Mouse (Mus musculus) erythroid progenitor cell, adult 5-6 weeks (primary cell): ENCODE results near the gene Rims4. TPM values are rescaled to one million over a fixed set of nuclear protein-coding genes. Genes with fewer than 3 reads are reported as not detected.

Experiments used
- ATAC-seq: replicated peaks from 2 replicates; pipeline ENCODE4 v1.8.0; 2016; ENCODE audit warnings: moderate number of reproducible peaks, mild to moderate bottlenecking, moderate TSS enrichment, inconsistent platforms; ENCODE audit not compliant: poor library complexity, low FRiP score, severe bottlenecking
- total RNA-seq, 2 experiments: library from RNA; stranded (forward) in 1 of 2; stranded (reverse) in 1 of 2; fragments of 150-400 nt in 1 of 2; fragments of 186-747, 209-891 nt in 1 of 2; gene quantifications; 2 replicates each; pipeline versions ENCODE4 v1.2.3 to v1.2.4; 2015 to 2017; ENCODE audit warnings: low replicate concordance in 2 of 2

Gene Rims4
- total RNA-seq, 2 experiments from 2014 or later: not detected

DNA sequence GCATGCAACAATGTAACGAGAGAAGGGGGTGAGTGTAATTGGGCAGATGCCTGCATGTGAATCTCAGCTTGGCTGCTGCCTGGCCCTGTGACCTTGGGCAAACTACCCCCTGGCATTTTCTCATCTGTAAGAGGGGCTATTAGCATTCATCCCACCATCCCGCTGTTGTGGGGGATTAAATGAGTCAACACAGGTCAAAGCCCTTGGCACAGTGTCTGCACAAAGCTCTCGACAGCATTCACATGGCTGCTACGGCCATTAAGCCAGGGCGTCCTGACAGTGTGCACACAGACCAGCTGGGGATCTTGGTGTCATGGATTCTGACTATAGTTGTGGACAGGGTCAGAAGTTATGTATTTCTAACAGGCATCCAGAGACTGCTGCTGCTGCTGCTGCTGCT, 43.6 kb downstream of the Rims4 start:
- ATAC-seq: no peak

DNA sequence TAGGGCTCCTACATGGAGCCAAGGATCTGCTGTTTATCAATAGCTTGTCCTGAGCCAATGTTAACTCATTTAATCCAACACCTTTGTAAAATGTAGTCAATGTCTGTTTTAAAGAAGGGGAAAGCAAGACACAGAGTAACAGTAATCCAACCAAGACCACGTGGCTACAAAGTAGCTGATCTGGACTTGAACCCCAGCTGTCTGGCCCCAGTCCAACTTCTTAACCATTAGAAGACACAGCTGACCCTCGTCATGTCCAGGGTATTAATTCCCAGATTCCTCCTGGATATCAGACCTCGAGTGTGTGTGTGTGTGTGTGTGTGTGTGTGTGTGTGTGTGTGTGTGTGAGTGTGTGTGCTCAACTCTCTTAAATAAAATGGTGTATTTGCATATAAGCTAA, 46.6 kb downstream of the Rims4 start:
- ATAC-seq: no peak

DNA sequence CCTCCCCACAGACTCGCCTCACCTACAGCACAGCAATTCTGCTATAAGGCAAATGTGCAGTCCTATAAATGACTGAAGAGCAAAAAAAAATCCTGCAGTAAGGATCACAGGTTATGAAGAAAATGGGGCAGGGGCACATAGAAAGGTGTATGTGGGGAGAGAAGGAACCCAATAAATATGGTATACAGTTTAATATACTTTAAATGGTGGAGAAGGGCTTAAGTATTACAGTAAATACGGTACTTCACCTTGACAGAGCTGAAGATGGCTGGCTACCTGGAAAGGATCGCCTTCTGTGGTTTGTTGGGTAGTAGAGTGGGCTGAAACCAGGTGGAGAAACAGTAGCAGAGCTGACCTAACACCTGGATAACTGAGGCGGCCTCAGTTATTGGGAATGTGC, 47.2 kb downstream of the Rims4 start:
- ATAC-seq: no peak

DNA sequence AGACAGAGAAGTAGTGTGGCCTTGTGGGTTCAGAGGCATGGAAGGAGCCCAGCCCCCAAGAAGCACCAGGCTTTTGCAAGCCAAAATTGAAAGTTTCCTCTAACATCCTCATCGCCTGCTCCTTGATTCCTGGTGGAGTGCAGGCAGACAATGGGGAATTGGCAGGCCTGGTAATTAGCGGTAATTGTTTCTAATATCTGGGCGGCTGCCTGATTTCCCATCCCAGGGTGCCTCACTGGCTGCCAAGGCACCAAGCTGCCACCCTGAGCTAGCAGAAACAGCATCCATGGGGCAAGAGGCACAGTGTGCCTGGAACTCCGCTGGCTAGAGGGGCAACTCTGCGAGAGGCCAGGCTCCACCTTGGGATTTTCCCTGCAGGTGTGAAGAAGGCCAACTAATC, 48.7 kb downstream of the Rims4 start:
- ATAC-seq: no peak

DNA sequence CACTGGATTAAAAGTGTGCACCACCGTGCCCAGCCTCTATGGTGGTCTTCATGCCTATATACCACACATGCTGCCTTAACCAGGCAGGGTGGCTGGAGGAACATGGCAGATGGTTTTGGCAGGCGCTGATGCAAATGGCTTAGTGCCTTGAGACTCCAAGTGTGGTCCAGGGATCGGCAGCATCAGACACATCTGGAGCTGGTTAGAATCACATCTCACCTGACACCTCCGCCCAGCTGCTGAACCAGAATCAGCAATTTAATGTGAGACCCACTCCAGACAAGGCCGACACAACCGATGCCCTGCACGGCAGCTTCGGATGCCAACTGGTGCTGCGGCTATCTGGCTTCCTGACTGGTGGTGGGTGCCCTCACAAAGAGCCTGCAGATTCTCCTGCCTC, 52.4 kb downstream of the Rims4 start:
- no peak for ATAC-seq

DNA sequence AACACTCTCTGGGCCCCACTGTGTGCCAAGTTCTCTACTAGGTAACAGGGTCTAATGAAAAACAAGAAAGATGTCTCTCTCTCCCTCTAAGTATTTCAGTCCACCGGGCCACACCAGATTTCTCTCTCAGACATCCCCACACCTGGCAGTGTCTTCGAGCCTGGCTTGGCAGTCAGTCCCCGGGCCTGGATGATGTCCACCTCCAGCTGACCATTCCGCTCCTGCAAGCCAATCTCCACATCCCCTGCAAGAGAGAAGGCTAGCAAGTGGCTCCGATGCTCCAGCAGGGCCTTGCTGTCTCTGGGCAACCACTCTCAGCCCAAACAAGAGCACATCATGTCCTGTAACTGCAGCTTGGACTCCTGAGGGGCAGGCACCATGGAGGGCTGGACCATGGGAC, 53.2 kb downstream of the Rims4 start:
- no peak for ATAC-seq

DNA sequence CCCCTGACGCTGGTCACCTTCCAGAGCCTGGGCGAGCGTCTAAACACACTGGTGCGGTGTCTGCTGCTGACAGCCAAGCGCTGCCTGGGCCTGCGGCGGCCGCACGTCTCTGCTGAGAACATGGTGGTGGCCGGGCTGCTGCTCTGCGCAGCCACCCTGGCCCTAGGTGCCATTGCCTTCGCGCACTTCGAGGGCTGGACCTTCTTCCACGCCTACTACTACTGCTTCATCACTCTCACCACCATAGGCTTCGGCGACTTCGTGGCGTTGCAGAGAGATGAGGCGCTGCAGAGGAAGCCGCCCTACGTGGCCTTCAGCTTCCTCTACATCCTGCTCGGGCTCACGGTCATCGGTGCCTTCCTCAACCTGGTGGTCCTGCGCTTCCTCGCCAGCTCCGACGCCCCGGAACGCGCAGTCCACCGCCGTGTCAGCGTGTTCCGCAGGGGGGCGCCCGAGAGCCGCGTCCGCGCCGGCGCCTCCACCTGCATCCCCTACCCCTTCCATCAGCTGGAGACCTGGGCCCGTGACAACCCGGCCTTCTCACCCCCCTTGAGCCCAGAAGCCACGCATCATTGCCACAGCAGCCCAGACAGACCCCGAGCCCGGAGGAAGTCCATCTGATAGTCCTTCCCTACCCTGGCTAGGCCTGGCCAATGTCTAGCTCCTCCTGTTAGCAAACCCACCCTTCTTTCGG, 60.1 kb downstream of the Rims4 start:
- no peak for ATAC-seq

DNA sequence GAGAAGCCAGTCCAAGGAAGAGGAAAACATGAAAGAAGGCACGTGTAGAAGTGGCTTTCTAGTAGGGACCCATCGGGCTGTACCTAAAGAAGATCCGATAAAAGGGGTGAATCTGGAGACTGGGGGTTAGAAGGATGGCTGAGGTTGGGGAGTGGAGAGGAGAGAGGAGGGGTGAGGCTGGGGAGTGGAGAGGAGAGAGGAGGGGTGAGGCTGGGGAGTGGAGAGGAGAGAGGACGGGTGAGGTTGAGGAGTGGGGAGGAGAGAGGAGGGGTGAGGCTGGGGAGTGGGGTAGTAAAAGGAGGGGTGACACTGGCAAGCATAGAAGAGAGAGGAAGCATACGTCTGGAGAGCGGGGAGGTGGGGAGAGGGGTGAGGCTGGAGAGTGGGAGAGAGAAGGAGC, 61.2 kb downstream of the Rims4 start:
- 0 out of 2 replicates have a peak, but pooled peaks have one; percentile 43 for ATAC-seq

DNA sequence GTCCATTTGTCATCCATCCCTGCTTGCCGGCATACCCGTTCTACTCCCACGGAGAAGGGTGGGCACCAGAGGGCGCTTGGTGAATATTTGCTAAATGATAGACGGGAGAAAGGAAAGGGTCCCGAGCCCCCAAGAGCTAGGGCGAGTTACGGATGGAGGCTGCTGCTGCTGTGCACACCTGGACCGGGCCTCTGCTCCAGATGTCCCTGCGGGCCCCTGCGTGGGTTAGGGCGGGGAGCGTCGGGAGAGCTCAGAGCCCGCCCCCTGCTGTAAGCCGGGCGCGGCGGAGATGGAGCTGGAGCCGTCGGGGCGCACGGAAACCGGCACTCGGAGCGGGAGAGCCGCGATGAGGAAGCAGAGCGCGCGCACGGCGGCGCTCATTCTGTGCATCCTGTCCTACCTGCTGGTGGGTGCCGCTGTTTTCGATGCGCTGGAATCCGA, 65.0 kb downstream of the Rims4 start, which contains the start of gene Kcnk15:
Gene Kcnk15, plus strand, starts transcription at position 191 of the 441 bp plus-strand sequence.
- no peak for ATAC-seq

DNA sequence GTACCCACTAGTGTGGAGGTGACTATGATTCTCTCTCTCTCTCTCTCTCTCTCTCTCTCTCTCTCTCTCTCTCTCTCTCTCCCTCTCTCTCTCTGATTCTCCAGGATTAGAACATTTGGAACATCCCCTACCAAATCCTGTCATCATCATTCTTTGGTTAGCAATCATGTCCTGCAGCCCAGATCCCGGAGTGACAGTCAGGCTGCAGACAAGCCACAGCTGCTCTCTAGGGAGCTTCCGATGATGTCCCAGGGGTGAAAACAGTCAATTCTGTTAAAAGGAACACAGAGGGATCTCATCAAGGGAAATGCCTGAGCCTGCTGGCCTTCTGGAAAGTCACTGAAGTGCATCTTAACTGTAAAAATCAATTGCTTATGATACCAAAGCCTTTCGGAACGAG, 76.4 kb downstream of the Rims4 start:
- no peak for ATAC-seq

DNA sequence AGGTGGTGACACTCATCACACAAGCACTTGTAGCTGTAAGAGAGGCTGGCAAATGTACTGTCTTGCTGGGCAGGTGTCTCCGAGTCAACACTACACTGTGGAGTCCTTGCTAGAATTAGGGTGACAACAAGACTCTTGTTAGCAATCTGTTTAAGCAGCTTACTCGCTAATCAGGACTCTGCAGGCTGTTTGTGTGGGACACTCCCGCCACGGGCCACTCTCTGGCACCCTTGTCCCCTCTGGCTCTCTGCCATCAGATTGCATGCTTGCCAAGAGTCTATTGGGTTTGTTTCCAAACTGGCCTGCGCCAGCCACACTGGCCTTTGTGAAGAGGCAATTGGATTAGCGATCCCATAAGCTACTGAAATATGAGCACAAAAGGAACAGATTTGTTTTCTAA, 79.0 kb downstream of the Rims4 start:
- no peak for ATAC-seq

DNA sequence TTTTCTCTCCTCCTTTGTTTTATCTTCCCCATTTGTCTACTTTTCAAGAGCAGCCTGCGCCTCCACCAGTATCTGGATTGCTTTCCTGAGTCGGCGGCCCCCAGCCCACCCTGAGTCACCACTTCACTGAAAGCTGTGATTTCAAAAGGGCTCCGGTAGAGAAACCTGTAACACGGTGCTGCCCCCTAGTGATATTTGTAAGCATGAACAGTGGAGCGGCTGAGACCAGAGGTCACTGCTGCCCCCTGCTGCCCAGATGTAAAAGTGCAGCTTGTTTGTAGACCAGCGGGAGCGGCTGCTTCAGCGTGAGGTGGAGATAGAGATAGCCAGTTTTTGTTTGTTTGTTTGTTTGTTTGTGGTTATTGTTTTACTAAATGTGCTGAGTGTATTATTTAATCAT, 80.4 kb downstream of the Rims4 start:
- ATAC-seq: peak; percentile 90

DNA sequence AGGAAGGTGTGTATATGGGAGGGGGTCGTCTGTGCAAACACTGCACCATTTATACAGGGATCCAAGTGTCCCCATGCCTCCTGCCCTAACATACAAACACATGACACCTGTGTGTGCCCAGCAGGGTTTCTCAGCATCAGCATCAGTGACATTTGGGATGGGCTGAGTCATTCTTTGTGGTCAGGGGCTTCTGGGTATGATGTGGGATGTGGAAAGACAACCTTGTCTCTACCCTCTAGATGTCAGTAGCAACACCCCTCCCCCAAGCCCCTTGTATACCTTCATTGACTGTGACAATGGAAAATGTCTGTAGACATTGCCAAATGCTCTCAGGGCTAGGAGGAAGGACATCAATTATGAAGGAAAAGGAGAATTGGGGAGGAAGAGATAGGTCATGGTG, 87.3 kb downstream of the Rims4 start:
- no peak for ATAC-seq

DNA sequence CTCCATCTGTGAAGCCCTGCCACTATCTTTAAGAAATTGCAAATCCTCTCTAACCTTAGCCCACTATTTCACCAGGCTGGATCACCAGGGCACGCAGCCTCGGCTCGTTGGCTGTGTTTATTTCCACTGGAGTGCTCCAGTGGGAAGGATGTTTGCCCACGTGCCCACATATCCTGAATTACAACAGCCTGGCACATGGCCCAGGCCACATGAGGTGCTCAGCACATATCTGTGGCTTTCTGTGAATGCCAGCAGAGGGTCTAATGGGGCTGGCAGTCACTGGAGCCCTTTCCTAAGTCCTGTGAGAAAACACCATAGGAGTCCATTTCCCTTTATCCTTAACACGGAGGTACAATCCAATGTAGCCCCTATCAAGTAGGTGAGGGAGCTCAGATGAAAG, 92.0 kb downstream of the Rims4 start:
- ATAC-seq: no peak

DNA sequence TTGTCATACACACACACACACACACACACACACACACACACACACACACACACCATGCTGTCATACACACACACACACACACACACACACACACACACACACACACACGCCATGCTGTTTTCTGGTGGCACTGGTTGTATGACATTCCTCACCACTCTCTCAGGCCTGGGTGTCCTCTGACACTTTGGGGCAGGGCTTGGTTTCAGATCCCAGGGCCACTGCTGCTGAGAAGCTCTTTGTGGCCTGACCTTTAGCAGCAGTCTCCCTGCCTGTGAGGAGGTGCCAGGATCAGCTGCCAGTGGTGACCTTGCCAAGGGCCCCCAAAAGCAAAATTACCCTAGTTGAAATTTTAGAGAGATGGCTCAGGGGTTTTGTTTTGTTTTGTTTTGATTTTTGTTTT, 92.6 kb downstream of the Rims4 start:
- no peak for ATAC-seq

DNA sequence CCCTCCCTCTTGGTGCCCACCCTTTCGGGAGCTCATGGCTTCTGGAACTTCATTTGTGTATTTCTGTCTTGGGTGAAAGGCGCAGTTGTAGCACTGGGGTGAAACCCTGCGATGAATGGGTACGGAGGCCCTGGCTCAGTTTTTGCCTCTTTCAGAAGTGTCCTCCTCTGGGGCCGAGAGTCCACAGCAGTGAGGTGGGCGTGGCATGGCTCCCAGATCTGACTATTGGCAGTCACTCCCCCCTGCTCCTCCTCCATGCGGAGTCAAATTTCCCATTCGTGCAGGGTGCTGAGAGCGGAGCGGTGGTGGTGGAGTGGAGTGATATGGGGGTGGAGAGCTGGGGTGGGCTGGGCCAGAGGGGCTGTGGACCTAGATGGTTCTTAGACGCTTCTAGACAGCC, 94.7 kb downstream of the Rims4 start:
- no peak for ATAC-seq

DNA sequence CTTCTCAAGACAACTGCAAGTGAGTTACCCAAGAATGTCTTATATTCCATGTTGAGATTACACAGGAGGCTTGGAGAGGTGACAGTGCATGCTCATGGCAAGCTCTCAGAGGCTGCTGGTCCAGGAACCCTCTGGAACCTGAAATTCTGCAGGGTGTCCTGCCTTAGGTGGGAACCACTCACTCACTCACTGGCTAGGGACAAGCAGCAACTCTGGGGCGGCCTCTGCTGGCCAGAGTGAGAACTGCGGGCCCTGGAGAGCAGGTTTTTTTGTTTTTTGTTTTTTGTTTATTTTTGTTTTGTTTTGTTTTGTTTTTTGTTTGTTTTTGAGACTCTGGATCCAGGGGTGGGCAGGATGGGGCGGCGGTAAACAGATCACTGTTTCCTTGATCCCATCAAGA, 95.2 kb downstream of the Rims4 start:
- ATAC-seq: no peak

DNA sequence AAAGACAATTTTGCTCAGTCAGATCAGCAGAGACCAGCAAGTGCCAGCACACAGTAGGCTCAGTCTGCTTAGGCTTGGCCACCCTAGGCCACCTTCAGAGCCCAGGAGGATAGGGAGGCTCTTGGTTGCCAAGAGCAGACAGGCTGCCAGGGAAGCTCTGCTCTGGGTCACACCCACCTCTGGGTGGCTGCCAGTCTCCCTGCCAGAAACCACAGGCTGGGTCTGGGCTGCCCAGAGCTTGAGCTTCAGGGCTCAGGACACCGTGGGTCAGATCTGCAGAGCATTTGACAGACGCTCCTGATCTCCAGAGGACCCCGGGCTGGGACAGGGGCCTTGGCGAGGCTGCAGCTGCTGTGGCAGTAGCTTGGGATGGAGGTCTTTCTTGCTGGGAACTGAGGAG, 97.9 kb downstream of the Rims4 start, which contains the start of gene Ccn5:
Gene Ccn5, plus strand, starts transcription at position 255 of the 400 bp plus-strand sequence.
- no peak for ATAC-seq

DNA sequence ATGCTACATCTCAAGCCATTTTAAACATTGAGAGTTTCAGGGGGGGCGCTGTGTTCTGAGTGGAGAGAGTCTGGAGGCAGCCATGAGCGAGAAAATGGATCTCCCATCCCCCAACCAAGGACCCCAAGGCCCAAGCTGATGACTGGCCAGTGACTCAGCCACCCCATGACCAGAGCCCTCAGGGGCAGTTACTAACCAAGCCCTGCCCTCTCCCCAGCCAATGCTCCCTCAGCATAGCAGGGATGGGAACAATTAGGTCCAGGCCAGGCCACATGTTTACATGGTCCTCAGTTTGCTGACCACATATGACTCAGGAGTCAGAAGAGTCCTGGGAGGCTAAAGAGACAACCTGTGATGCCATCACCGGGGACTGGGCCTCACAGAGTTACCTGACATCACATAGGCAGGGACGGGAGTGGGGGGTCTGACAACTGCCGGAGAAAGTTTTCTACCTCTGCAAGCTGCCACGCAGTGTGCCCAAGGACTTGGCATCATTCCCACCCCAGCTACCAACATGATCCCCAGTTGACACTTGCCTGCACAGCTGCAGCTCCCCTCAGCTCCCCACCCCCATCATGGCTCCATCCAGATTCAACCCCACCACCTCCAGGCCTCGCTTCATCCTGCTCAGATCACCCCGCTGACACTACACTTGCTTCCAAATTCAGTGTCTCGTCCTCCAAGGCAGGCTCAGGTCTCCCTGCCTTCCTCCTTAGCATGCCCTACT, 103.6 kb downstream of the Rims4 start:
- no peak for ATAC-seq

DNA sequence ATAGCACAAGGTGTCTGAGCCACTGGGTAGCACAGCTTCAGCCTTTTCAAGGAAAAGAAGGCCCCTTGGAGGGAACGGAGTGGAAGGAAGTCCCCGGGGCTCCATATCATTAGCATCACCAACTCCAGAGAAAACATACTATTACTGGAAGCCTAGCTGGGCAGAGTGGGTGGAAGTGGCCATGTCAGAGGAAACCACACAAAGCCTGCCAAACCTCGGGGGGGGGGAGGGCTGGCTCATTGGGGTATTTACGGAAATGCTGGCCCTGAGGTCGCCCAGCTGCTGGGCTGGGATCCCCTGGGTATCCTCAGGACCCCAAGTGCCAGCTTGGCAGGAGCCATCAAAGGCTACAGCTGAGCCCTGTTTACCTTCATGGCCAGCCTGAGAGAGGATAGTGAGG, 105.4 kb downstream of the Rims4 start:
- ATAC-seq: no peak
